Mouse (Mus musculus): ENCODE measurements around the gene Hsf5.

GRCm38 (mm10) chr11:87701108-87701507 lies 84.1 kb downstream of the Hsf5 start:
- TF ChIP-seq POLR2A (IDR thresholded peaks at IDR 0.05; ENCODE audit: extremely low read depth, insufficient read depth, low read length) = no peak
- TF ChIP-seq CTCF (IDR thresholded peaks at IDR 0.05; ENCODE audit: low read depth, low read length) = no peak

Data from liver, adult 2 months (tissue).